Mouse (Mus musculus) hindbrain, embryonic 12.5 days (tissue): ENCODE data around the gene Trp53inp2. TPM values are rescaled to one million over a fixed set of nuclear protein-coding genes. Genes with fewer than 3 reads are reported as not detected.
A peak's percentile ranks its signal among the peaks of the same experiment; 100 is the strongest.

Source experiments
- ATAC-seq: fragments of 200-750 bp; cut with Nextera tagmentation; 2 replicates; pipeline ENCODE4 v1.8.0; 2017; ENCODE audit warnings: moderate TSS enrichment; ENCODE audit not compliant: low FRiP score
- H3K27ac ChIP-seq: fragments of 300-500 bp; sonication (generic); 2 replicates; pipeline ENCODE4 v1.5.1; 2016; ENCODE audit warnings: mild to moderate bottlenecking
- H3K27me3 ChIP-seq: fragments of 300-500 bp; sonication (generic); 2 replicates; pipeline ENCODE4 v1.6.1; 2016; ENCODE audit warnings: mild to moderate bottlenecking
- H3K36me3 ChIP-seq: fragments of 300-500 bp; sonication (generic); 2 replicates; pipeline ENCODE4 v1.6.1; 2016; ENCODE audit warnings: mild to moderate bottlenecking
- H3K4me1 ChIP-seq: fragments of 300-500 bp; sonication (generic); 2 replicates; pipeline ENCODE4 v1.6.1; 2016
- H3K4me2 ChIP-seq: fragments of 300-500 bp; sonication (generic); replicated peaks from 2 replicates; pipeline ENCODE4 v1.6.1; 2016; ENCODE audit warnings: mild to moderate bottlenecking
- H3K4me3 ChIP-seq: fragments of 300-500 bp; sonication (generic); 2 replicates; pipeline ENCODE4 v1.5.1; 2016; ENCODE audit warnings: mild to moderate bottlenecking
- H3K9ac ChIP-seq: fragments of 300-500 bp; sonication (generic); 2 replicates; pipeline ENCODE4 v1.6.1; 2016; ENCODE audit warnings: mild to moderate bottlenecking, moderate library complexity
- H3K9me3 ChIP-seq: fragments of 300-500 bp; sonication (generic); replicated peaks from 2 replicates; pipeline ENCODE4 v1.6.1; 2016; ENCODE audit warnings: mild to moderate bottlenecking
- WGBS: fragments of 180-500 bp; shearing (Covaris S2); methylation state at CpG from one replicate; pipeline ENCODE4 v1.1.7; 2016; 5-methylcytosine and 5-hydroxymethylcytosine counted together
- polyA plus RNA-seq: library from polyadenylated mRNA; unstranded; fragments of >200 nt; fragmentation: Nextera tagmentation; extraction: Ambion mirVana; gene quantifications from 2 replicates; pipeline ENCODE4 v1.2.1, GENCODE M21; 2016

The Trp53inp2 gene
- polyA plus RNA-seq, 1 experiment from 2014 or later, result 120 TPM

DNA sequence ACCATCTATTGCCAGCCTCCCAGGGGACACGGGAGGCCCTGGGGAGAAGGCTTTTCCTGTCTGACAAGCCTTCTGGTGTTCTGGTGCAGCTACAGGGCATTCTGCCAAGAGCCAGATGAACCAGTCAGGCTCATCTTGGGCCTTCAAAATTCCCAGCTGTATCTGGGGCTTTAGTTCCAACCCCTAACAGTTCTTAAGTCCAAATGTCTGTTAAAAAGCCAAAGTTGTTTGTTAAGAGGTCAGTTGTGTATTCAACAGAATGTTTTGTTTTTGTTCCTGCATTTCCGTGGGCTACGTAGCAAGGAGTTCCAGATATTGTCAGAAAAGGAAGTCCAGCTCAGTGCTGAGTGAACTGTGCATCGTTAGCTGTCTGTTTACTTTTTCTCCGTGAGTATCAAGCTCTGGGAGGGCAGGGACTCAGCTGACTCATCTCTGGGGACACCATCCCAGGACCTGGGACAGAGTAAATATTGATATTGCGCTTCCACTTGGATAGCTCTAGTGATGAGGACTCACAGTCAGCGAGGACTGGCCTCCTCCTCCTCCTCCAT lies 11.5 kb upstream of the Trp53inp2 start:
- WGBS, result 79% methylated on average over 7 of the region's 7 CpGs
- Histone ChIP-seq H3K4me1 (no peaks in the 10 kb centered on the region), H3K9ac (no peak overlapping the region), H3K27ac (no peak overlapping the region), H3K4me3 (no peak overlapping the region), H3K9me3 (no peaks in the 10 kb centered on the region), H3K27me3 (no peaks in the 10 kb centered on the region), H3K36me3 (no peaks in the 10 kb centered on the region), H3K4me2 (no peak overlapping the region)
- ATAC-seq, result no peak

DNA sequence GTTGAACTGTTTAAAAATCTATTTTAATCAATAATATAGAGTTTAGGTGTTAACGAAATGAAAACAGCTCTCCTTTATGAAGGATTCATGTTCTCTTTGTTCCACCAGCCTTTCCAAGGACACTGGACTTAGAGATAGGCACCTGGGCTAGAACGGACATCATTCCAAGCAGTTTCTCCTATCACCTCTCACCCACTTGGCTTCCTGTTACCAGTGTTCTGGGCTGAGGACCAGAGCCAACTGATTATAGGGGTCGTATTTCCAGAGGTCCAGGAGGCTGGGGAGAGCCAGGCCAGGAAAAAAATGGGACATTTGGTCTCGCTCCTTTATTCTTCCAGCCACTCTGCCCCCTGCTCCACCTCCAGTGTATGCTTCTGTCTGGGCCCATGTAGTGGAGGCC lies 8.4 kb upstream of the Trp53inp2 start:
- Histone ChIP-seq H3K27ac (no peak overlapping the region), H3K4me2 (no peak overlapping the region), H3K4me1 (no peaks in the 10 kb centered on the region), H3K36me3 (no peaks in the 10 kb centered on the region), H3K27me3 (no peaks in the 10 kb centered on the region), H3K9ac (no peak overlapping the region), H3K9me3 (no peaks in the 10 kb centered on the region), H3K4me3 (no peak overlapping the region)
- WGBS, result 70% methylated on average over 4 of the region's 4 CpGs
- no peak for ATAC-seq

DNA sequence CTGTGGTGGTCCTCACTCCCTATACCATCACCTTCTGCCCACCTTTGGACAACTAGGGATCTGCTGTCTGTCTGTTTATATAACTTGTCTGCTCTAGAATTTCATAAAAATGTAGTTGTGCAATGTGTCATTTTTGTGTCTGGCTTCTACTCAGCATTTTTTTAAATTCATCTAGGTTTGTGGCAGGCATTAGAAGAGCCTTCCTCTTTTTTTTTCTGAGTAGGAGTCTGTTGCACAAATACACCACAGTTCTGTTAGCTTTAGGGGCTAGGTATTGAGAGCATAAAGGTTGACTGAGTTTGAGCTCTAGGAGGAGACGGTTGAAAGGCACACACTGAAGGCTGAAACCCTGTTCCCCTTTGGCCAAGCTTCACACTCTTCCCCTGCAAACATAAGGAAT lies 7.6 kb upstream of the Trp53inp2 start:
- no peaks in the 10 kb centered on the region for H3K4me1 ChIP-seq
- H3K9me3 ChIP-seq, result no peaks in the 10 kb centered on the region
- no peak overlapping the region for H3K4me3 ChIP-seq
- H3K4me2 ChIP-seq, result no peak overlapping the region
- no peak overlapping the region for H3K9ac ChIP-seq
- no peak overlapping the region for H3K27ac ChIP-seq
- ATAC-seq, result no peak
- no peaks in the 10 kb centered on the region for H3K27me3 ChIP-seq
- 85% methylated on average over 1 of the region's 1 CpGs for WGBS
- H3K36me3 ChIP-seq, result no peaks in the 10 kb centered on the region

- Histone ChIP-seq H3K9me3 (no peaks in the 10 kb centered on the region), H3K4me2 (no peak overlapping the region), H3K27ac (no peak overlapping the region), H3K4me3 (no peak overlapping the region), H3K9ac (no peak overlapping the region), H3K27me3 (no peaks in the 10 kb centered on the region), H3K4me1 (no peaks in the 10 kb centered on the region), H3K36me3 (no peaks in the 10 kb centered on the region)
- ATAC-seq, result no peak
- 70% methylated on average over 1 of the region's 1 CpGs for WGBS
Measured at GRCm38 (mm10) chr2:155373886-155374285, 7.0 kb upstream of the Trp53inp2 start.

- no peaks in the 10 kb centered on the region for H3K4me1 ChIP-seq
- ATAC-seq, result no peak
- H3K9ac ChIP-seq, result no peak overlapping the region
- no peak overlapping the region for H3K27ac ChIP-seq
- H3K4me2 ChIP-seq, result no peak overlapping the region
- no peaks in the 10 kb centered on the region for H3K9me3 ChIP-seq
- H3K36me3 ChIP-seq, result no peaks in the 10 kb centered on the region
- peaks cover 3% of the 10 kb centered on the region; the same call in 1 of the 2 replicates for H3K27me3 ChIP-seq
- H3K4me3 ChIP-seq, result no peak overlapping the region
Measured at GRCm38 (mm10) chr2:155374521-155374920, 6.3 kb upstream of the Trp53inp2 start.

DNA sequence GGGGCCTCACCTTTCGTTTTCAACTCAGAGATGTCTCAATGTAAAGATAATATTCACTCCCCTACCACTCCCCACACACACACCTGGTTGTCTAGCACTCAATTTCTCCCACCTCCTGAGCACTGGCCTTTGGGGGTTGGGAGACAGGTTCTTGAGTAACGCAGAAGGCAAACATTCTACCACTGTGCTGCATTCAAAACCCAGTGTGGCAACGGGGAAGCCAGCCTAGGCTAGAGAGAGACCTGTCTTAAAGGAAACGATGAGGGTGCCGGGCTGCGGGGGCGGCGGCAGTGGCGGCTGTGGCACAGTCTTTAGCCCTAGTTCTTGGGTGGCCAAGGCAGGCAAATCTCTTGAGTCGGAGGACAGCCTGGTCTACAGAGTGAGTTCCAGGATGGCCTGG lies 4.7 kb upstream of the Trp53inp2 start:
- WGBS, result 82% methylated on average over 10 of the region's 10 CpGs
- Histone ChIP-seq H3K9ac (no peak overlapping the region), H3K4me2 (no peak overlapping the region), H3K27me3 (peaks cover 12% of the 10 kb centered on the region), H3K4me3 (no peak overlapping the region), H3K27ac (no peak overlapping the region), H3K9me3 (no peaks in the 10 kb centered on the region), H3K36me3 (no peaks in the 10 kb centered on the region), H3K4me1 (peaks cover 10% of the 10 kb centered on the region; the same call in 1 of the 2 replicates)
- no peak for ATAC-seq

DNA sequence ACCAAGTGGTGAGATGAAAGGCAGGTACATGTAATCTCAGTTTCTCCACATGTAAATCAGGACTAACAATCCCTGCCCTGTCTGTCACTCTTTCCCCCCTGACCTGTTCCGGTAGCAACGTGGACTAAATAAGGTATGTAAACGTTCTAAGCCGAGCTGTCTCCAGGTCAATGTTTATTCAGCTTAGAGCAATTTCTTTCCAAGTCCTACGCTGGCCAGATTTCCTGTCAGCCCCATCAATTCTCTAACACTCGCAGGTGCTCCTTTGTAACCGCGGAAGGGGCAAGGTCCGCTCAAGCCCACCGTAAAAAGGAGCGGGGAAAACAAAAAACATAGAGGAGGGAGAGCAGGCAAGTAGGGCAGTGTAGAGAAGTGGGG lies 190 bp downstream of the Trp53inp2 start:
- H3K4me2 ChIP-seq, result peak overlapping the region; percentile 81
- H3K4me3 ChIP-seq, result peak overlapping the region; percentile 76
- ATAC-seq, result no peak
- WGBS, result 1% methylated on average over 11 of the region's 11 CpGs
- peaks cover 12% of the 10 kb centered on the region for H3K27me3 ChIP-seq
- peak overlapping the region; percentile 99 for H3K27ac ChIP-seq
- peak overlapping the region; percentile 94 for H3K9ac ChIP-seq
- H3K9me3 ChIP-seq, result no peaks in the 10 kb centered on the region
- peaks cover 10% of the 10 kb centered on the region for H3K36me3 ChIP-seq
- peaks cover 36% of the 10 kb centered on the region for H3K4me1 ChIP-seq

GRCm38 (mm10) chr2:155381643-155382331 lies 928 bp downstream of the Trp53inp2 start:
- WGBS, result under 1% methylated on average over 67 of the region's 68 CpGs
- Histone ChIP-seq H3K4me1 (peaks cover 43% of the 10 kb centered on the region), H3K4me2 (peak overlapping the region; percentile 81), H3K27ac (peak overlapping the region; percentile 99), H3K4me3 (peak overlapping the region; percentile 76), H3K9ac (peak overlapping the region; percentile 94), H3K36me3 (peaks cover 17% of the 10 kb centered on the region), H3K27me3 (peaks cover 12% of the 10 kb centered on the region), H3K9me3 (no peaks in the 10 kb centered on the region)
- ATAC-seq, result peak; percentile 95

- Histone ChIP-seq H3K9me3 (no peaks in the 10 kb centered on the region), H3K36me3 (peaks cover 22% of the 10 kb centered on the region), H3K27me3 (peaks cover 12% of the 10 kb centered on the region), H3K4me2 (peak overlapping the region; percentile 81), H3K4me1 (peaks cover 43% of the 10 kb centered on the region), H3K9ac (peak overlapping the region; percentile 94), H3K27ac (peak overlapping the region; percentile 99), H3K4me3 (peak overlapping the region; percentile 76)
- 25% methylated on average over 6 of the region's 6 CpGs for WGBS
- peak; percentile 26 for ATAC-seq
Measured at GRCm38 (mm10) chr2:155382332-155382700, 1.5 kb downstream of the Trp53inp2 start.

- H3K9ac ChIP-seq, result peak overlapping the region; percentile 94
- peak overlapping the region; percentile 99; the same call in 1 of the 2 replicates for H3K27ac ChIP-seq
- peaks cover 28% of the 10 kb centered on the region for H3K36me3 ChIP-seq
- H3K9me3 ChIP-seq, result no peaks in the 10 kb centered on the region
- peak overlapping the region; percentile 81 for H3K4me2 ChIP-seq
- ATAC-seq, result no peak
- peaks cover 43% of the 10 kb centered on the region for H3K4me1 ChIP-seq
- H3K4me3 ChIP-seq, result peak overlapping the region; percentile 76
- WGBS, result 85% methylated on average over 2 of the region's 2 CpGs
- peaks cover 12% of the 10 kb centered on the region for H3K27me3 ChIP-seq
Measured at GRCm38 (mm10) chr2:155382791-155383438, 2.1 kb downstream of the Trp53inp2 start.

- ATAC-seq, result no peak
- peaks cover 3% of the 10 kb centered on the region for H3K27me3 ChIP-seq
- H3K9me3 ChIP-seq, result no peaks in the 10 kb centered on the region
- H3K27ac ChIP-seq, result no peak overlapping the region
- H3K36me3 ChIP-seq, result peaks cover 46% of the 10 kb centered on the region
- H3K4me1 ChIP-seq, result peaks cover 42% of the 10 kb centered on the region
- 0 out of 2 replicates have a peak overlapping the region, but pooled peaks have one; percentile 39 for H3K9ac ChIP-seq
- peak overlapping the region; percentile 33 for H3K4me2 ChIP-seq
- no peak overlapping the region for H3K4me3 ChIP-seq
- 22% methylated on average over 7 of the region's 7 CpGs for WGBS
Measured at GRCm38 (mm10) chr2:155385090-155385489, 4.2 kb downstream of the Trp53inp2 start.

DNA sequence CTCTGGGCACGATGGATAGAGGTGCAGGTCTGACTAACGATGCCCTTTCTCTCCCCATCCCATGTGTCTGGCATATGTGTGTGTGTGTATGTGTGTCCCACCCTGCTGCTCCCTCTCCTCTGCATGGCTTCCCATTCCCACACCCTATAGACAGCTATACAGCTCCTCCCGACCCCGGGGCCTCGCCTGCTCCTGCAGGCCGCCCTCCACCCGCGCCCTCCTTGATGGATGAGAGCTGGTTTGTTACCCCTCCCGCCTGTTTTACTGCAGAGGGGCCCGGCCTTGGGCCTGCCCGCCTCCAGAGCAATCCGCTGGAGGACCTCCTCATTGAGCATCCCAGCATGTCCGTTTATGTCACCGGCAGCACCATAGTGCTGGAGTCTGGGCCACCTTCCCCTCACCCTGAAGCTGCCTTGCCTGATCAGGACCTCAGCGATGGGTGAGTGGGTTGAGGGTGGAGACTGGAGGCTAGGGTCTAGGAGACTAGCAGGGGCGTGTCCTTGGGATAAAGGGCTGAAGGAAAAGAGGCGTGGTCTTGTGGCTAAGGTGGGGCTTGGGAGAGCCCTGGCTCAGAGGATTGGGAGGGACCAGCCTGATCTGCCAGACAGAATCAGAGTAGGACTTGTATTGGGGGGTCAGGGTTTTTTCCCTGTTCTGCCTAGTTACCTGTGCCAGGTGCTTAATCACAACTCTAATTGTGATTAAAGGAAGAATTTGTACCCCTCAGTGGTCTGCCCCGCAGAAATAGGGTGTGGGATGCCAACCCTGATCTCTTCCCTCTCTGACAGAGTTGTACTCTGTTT lies 5.1 kb downstream of the Trp53inp2 start:
- Histone ChIP-seq H3K36me3 (peaks cover 50% of the 10 kb centered on the region), H3K27ac (0 out of 2 replicates have a peak overlapping the region, but pooled peaks have one; percentile 44), H3K4me2 (peak overlapping the region; percentile 33), H3K27me3 (no peaks in the 10 kb centered on the region; the same call in 1 of the 2 replicates), H3K9ac (peak overlapping the region; percentile 39; the same call in 1 of the 2 replicates), H3K4me1 (peaks cover 34% of the 10 kb centered on the region), H3K4me3 (0 out of 2 replicates have a peak overlapping the region, but pooled peaks have one; percentile 2), H3K9me3 (no peaks in the 10 kb centered on the region)
- ATAC-seq, result no peak
- 38% methylated on average over 18 of the region's 18 CpGs for WGBS
